Mouse (Mus musculus): ENCODE data around the gene Ppef2.

Gene Ppef2

DNA sequence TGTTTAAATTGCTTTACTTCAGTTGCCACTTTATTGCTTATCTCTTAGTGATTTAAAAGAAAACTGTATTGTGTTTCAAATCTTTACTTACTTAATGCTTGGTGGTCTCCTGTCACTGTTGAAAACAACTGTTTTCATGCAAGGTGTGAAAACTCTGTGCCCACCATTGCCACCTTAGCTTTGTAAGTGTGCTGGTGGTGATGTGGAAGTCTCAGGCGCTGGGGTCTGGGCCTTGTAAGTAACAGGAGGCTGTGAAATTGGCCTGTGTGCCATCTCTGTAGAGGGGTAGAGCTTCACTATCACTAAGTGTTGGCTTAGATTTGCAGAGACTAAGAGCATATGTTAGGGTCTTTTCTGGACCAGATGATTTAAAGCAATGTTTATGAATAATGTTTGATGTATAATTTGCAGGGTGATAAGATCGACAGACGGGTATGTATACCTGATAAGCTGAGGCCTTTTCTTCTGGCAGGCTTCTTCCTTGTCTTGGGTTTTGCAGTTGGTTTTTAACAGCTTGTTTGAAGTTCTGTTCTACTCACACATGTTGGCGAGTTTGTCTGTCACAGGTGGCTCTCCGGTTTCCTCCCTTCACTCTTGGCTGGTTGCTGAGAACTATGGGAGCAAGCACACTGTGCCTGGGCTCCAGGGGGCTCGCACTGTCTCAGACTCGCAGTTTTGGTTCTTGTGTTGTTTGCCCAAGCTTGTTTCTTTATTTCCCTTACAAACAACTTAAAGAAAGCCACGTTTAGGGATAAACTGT, 72.8 kb downstream of the Ppef2 start:
- DNase-seq: no peak
